Mouse (Mus musculus) MN1 (cell line): Measurements from ENCODE around the gene Gm20481.
"Not testable (repeated sequence)": the region's sequence is repeated elsewhere in the genome, so short reads cannot be mapped to it uniquely, and the experiment has no call there.

Experiments used
- DNase-seq: peaks from one replicate; pipeline ENCODE4 v3.0.0-alpha.2; 2016; ENCODE audit warnings: low spot score

The Gm20481 gene

GRCm38 (mm10) chr17:35003022-35003838 lies 33.5 kb downstream of the Gm20481 start:
- no peak for DNase-seq

- no peak for DNase-seq
Measured at GRCm38 (mm10) chr17:35004075-35004717, 34.5 kb downstream of the Gm20481 start.

- DNase-seq = no peak
Measured at GRCm38 (mm10) chr17:35005158-35005557, 35.4 kb downstream of the Gm20481 start.

- not testable (repeated sequence) for DNase-seq
Measured at GRCm38 (mm10) chr17:35005902-35006301, 36.2 kb downstream of the Gm20481 start.

- no peak for DNase-seq
Measured at GRCm38 (mm10) chr17:35007387-35007991, 37.8 kb downstream of the Gm20481 start.

GRCm38 (mm10) chr17:35009586-35009985 lies 39.9 kb downstream of the Gm20481 start:
- no peak for DNase-seq

GRCm38 (mm10) chr17:35011440-35011839 lies 41.7 kb downstream of the Gm20481 start:
- DNase-seq = no peak

- no peak for DNase-seq
Measured at GRCm38 (mm10) chr17:35012430-35012829, 42.7 kb downstream of the Gm20481 start.

- DNase-seq = no peak
Measured at GRCm38 (mm10) chr17:35013221-35013620, 43.5 kb downstream of the Gm20481 start.

GRCm38 (mm10) chr17:35015296-35015695 lies 45.6 kb downstream of the Gm20481 start:
- no peak for DNase-seq

- DNase-seq = peak; percentile 94
Measured at GRCm38 (mm10) chr17:35016376-35016775, 46.7 kb downstream of the Gm20481 start, which contains the start of gene Vwa7. Gene Vwa7 (plus strand): TSS chr17:35016579.

GRCm38 (mm10) chr17:35016791-35017705 lies 47.3 kb downstream of the Gm20481 start:
- DNase-seq = no peak

- DNase-seq = no peak
Measured at GRCm38 (mm10) chr17:35017706-35018030, 48.0 kb downstream of the Gm20481 start.

GRCm38 (mm10) chr17:35018171-35018570 lies 48.5 kb downstream of the Gm20481 start:
- DNase-seq = no peak

GRCm38 (mm10) chr17:35019894-35020293 lies 50.2 kb downstream of the Gm20481 start:
- DNase-seq = no peak

GRCm38 (mm10) chr17:35020551-35020950 lies 50.8 kb downstream of the Gm20481 start:
- DNase-seq = no peak

GRCm38 (mm10) chr17:35021163-35021808 lies 51.6 kb downstream of the Gm20481 start:
- peak; percentile 89 for DNase-seq
